Mouse (Mus musculus): ENCODE data around the gene Fam57b.
"Not testable (repeated sequence)": the region's sequence is repeated elsewhere in the genome, so short reads cannot be mapped to it uniquely, and the experiment has no call there.

Fam57b gene

DNA sequence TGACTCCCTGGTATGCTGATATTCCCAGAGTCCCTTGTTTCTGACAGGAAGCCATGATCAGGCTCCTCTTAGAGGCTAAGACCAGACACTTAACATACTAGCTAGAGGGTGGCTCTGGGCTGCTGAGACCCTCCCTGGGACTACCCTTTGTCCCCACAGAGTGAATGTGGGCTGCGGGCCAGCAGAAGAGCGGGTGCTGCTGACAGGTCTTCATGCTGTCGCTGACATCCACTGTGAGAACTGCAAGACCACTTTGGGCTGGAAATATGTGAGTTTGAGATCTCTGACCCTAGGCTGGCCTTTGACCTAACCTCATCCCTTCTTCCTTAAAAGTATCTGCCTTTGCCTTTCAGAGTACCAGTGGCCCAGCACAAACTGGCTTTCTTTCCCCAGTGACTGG, 19.3 kb upstream of the Fam57b start:
- DNase-seq (ENCODE audit: low read depth, low spot score), result no peak

DNA sequence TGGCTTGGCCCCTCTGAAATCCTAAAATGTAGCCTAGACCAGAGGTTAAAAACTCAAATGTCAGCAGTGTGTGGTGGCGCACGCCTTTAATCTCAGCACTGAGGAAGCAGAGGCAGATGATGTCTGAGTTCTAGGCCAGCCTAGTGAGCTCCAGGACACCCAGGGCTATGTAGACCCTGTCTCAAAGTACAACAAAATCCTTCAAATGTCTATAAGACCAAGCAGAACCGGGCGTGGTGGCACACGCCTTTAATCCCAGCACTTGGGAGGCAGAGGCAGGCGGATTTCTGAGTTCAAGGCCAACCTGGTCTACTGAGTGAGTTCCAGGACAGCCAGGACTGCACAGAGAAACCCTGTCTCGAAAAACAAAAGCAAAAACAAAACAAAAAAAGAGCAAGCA, 18.4 kb upstream of the Fam57b start:
- DNase-seq (ENCODE audit: low read depth, low spot score), result not testable (repeated sequence)

- peak; percentile 69 for DNase-seq (ENCODE audit: low read depth, low spot score)
These were observed 17.2 kb upstream of the Fam57b start for GRCm38 (mm10) chr7:126779983-126780970.

- DNase-seq (ENCODE audit: low read depth, low spot score), result no peak
These were observed 16.4 kb upstream of the Fam57b start, which contains the start of gene Tbx6 for GRCm38 (mm10) chr7:126780971-126781635. Gene Tbx6, plus strand, starts transcription at chr7:126781483.

DNA sequence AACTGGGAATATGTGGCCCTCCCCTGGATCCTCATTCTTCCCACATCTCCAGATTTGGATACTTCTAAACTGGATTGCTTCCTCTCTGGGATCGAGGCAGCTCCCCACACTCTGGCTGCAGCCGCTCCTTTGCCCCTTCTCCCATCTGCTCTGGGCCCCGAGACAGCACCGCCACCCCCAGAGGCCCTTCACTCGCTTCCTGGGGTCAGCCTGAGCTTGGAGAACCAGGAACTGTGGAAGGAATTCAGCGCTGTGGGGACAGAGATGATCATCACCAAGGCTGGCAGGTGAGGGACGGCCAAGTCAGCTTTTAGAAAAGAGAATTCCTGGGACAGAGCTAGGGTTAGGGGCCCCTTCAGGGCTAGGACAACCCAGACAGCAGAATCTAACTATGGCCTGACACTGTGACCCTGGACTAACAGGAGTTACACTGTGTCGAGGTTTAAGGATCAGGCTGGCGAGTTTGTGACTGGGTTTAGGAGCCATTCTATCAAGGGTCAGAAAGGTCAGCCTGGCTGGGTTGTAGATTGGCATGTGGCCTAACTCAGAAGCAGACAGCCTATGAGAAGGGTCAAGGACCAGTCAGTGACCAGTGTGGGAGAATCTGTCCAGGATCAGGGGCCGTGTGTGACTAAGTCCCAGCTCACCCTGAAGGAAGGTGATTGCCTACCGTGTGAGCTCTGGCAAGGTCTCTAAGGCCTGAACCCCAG, 15.7 kb upstream of the Fam57b start:
- DNase-seq (ENCODE audit: low read depth, low spot score), result no peak

- no peak for DNase-seq (ENCODE audit: low read depth, low spot score)
These were observed 14.8 kb upstream of the Fam57b start for GRCm38 (mm10) chr7:126782693-126783092.

- no peak for DNase-seq (ENCODE audit: low read depth, low spot score)
These were observed 13.0 kb upstream of the Fam57b start for GRCm38 (mm10) chr7:126784469-126784868.

DNA sequence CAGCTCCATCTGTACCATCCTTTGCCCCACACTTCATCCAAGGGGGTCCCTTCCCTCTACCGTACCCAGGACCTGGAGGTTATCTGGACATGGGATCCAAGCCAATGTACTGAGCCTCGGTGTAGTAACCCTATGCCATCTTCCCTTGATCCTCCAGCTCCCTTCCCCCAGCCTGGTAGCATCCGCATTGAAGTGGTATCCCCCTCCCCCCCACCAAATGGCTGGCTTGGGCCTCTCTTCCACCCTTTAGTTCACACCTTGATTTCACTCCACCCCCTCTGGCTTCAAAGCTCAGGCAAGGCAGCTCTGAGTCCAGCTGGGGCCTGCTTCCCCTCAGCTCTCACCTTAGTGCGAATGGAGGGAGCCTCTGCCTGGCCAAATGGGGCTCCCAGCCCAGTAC, 12.4 kb upstream of the Fam57b start:
- DNase-seq (ENCODE audit: low read depth, low spot score), result no peak

DNA sequence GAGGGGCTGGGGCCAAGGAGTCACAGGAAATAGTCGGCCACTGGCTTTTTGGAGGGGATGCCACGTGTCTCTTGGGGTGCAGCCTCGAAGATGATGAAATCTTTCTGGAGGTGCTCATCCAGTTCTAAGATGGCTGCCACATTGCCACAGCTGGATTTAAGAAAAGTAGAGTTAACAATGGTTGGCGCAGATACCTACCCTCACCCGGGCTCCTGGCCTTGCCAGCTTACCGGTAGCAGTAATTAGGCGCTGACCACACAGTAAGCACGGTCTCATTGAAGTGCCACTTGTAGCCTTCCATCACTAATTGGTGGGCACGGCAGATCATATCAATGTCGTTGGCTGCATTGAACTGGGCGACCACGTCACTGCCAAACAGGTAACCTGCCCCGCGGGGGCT, 11.3 kb upstream of the Fam57b start:
- DNase-seq (ENCODE audit: low read depth, low spot score), result no peak

DNA sequence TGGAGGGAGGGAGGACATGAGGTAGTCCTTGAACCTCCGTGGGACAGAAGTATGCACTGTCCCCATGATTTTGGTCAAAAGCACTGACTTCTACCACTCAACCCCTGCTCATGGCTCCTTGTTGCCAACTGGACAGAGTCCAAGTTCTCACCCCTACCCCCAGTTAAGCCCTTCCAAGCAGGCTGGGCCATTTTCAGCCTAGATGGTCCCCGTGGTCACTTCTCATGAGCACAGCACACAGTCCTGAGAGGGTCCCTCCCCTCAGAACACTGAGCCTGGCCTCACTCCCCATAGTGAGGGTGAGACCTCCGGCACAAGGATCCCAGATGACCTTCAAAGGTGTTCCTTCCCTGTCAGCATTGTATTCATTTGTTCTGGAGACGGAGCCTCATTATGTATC, 8.3 kb upstream of the Fam57b start:
- no peak for DNase-seq (ENCODE audit: low read depth, low spot score)

DNA sequence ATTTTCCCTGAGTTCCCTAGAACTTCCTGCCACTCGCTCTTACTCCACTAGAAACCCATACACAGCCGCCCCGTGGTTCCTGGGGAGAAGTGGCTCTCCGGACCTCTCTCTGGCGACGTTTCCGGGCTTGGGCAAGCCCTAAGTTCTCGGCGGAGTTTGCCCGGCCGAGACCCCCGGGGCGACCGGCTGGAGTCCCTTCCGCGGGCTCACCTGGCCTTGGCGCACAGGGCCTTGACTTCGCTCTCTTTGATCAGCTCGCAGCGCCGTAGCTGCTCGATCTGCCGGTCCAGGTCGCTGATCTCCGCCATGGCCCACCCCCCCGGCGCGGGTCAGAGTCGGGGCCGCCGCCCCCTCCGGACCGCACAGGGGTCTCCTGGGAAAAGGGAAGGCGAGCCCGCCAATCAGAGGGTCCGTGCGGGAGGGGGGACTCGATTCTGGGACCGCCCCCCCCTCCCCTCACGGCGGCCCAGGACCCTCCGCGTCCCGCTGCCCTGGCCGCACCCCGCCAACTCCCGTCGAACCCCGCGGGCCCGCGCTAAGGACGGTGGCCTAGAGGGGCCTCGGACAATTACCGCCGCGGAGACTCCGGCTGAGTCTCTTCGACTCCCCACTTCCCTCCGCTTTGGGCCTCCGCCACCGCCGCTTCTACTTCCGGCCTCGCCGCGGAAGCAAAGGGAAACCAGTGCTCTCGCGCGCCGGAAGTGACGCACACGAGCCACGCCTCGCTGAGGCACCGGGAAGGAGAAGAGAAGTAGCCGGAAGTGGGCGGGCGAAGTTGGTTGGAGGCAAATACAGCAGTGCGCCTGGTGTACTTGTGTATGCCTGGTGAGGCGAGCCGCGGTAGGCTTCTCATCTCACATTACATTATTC, 5.4 kb upstream of the Fam57b start, which contains the start of gene Ppp4c:
Gene Ppp4c, minus strand, starts transcription at position 646 of the 870 bp plus-strand sequence.
- peak; percentile 97 for DNase-seq (ENCODE audit: low read depth, low spot score)

GRCm38 (mm10) chr7:126792721-126793443, 4.6 kb upstream of the Fam57b start:
- no peak for DNase-seq (ENCODE audit: low read depth, low spot score)

- no peak for DNase-seq (ENCODE audit: low read depth, low spot score)
These were observed 3.8 kb upstream of the Fam57b start for GRCm38 (mm10) chr7:126793456-126794270.

- no peak for DNase-seq (ENCODE audit: low read depth, low spot score)
These were observed 3.2 kb upstream of the Fam57b start for GRCm38 (mm10) chr7:126794271-126794605.

- no peak for DNase-seq (ENCODE audit: low read depth, low spot score)
These were observed 1.8 kb upstream of the Fam57b start for GRCm38 (mm10) chr7:126795387-126796317.

- no peak for DNase-seq (ENCODE audit: low read depth, low spot score)
These were observed 1.0 kb upstream of the Fam57b start for GRCm38 (mm10) chr7:126796350-126796932.

DNA sequence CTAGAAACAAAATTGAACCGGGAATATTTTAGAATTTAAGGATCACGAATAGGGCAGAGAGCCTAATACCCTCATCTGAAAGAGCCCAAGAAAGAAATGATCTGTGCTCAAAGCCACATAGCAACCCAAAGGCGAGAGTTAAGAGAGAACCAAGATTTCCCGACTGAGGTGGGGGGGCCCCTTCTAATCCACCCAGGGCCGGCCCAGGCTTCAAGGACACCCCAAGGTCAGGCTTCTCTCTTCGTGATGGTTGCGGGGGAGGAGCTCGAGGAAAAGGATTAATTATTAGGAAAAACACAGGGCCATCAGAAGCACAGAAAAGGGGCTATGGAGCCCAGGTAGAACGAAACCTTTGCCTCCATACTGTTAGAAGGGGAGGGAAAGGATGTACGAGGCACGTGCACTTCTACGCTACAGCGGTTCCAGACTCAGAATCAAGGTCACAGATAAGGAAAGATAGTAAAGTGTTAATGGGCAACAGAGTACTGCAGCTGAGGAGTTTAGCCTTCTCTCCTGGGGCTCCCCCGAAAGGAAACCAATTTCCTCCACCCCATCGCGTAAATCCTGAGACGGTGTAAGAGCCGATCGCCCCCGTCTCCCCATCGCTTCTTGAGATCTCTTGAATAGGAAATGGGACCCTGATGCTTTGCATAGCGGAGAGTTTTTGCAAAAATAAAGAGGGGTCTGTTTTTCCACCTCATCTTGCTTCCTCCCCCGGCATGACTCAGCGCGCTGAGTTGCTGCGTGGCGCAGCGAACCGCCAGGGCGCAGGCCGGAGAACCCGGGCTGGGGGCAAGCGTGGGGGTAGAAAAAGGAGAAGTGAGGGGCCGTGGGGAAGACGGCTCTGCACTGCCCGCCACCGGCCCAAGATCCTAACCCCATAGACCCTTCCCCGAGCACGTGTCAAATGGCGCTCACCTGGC, 920 bp downstream of the Fam57b start:
- DNase-seq (ENCODE audit: low read depth, low spot score), result no peak

Measured in retina, postnatal 7 days (tissue).